ENCODE assay signal across 10 mouse cellular contexts in genomic region chr12:80319062-80319461, GRCm38 (mm10). TPM values are rescaled to one million over a fixed set of nuclear protein-coding genes. Genes with fewer than 3 reads are reported as not detected.
A peak's percentile ranks its signal among the peaks of the same experiment; 100 is the strongest.
DNase-seq lines count a peak whose midpoint lies in the region; ATAC-seq lines count a peak whose summit lies in the region.
"Had no signal": no experiment of that assay in that cellular context is flagged by ENCODE, and none has a peak within 500 bp of the region (broad histone marks: within the 10 kb centered on the region; RNA-seq: fewer than 3 reads in every experiment).

No protein-coding gene starts in this region.

- no peak overlapping the region for H3K4me2 ChIP-seq in heart, embryonic 14.5 days (ENCODE audit: low read length)
- H3K4me2 ChIP-seq in limb, embryonic 13.5 days (replicated peaks) = no peak overlapping the region
- H3K4me2 ChIP-seq: liver, embryonic 13.5 days had no signal

- peaks cover 4% of the 10 kb centered on the region for H3K36me3 ChIP-seq in megakaryocyte, embryonic 14.5 days (replicated peaks; ENCODE audit: low read length)
- no peaks in the 10 kb centered on the region for H3K36me3 ChIP-seq in heart, embryonic 14.5 days (ENCODE audit: control insufficient read depth, insufficient read depth, low read length)
- no peaks in the 10 kb centered on the region for H3K36me3 ChIP-seq in limb, embryonic 13.5 days
- H3K36me3 ChIP-seq: liver, embryonic 13.5 days had no signal

- no peak overlapping the region for H3K9ac ChIP-seq in heart, embryonic 14.5 days (ENCODE audit: low read length)
- no peak overlapping the region for H3K9ac ChIP-seq in limb, embryonic 13.5 days
- H3K9ac ChIP-seq: liver, embryonic 13.5 days had no signal

- H3K27ac ChIP-seq in heart, embryonic 14.5 days (replicated peaks in 1 of 2; ENCODE audit: control insufficient read depth in 1 of 2, insufficient read depth in 1 of 2, low read depth in 2 of 2, low read length in 2 of 2) = 0 out of 4 replicates have a peak overlapping the region, but pooled peaks of 1 of the 2 experiments have one; percentile 25
- peak overlapping the region; percentile 52; the same call in 1 of the 2 replicates for H3K27ac ChIP-seq in limb, embryonic 13.5 days
- H3K27ac ChIP-seq: liver, embryonic 13.5 days had no signal

- WGBS in heart, embryonic 14.5 days = 45% methylated on average over 2 of the region's 2 CpGs
- WGBS in limb, embryonic 13.5 days = 79% methylated on average over 2 of the region's 2 CpGs

- peak overlapping the region; percentile 23 for H3K4me3 ChIP-seq in megakaryocyte, embryonic 14.5 days (replicated peaks)
- no peak overlapping the region for H3K4me3 ChIP-seq in heart, embryonic 14.5 days (ENCODE audit: control insufficient read depth in 1 of 2, insufficient read depth in 1 of 2, low read depth in 1 of 2, low read length in 2 of 2)
- H3K4me3 ChIP-seq in limb, embryonic 13.5 days = no peak overlapping the region
- H3K4me3 ChIP-seq: liver, embryonic 13.5 days had no signal

- DNase-seq in left cerebral cortex, adult 11 months (ENCODE audit: low spot score) = no peak
- no peak for DNase-seq in adrenal gland, adult 8-10 months
- DNase-seq in thymus, postnatal 0 days (ENCODE audit: low spot score) = no peak
- DNase-seq: liver, embryonic 13.5 days; thymus, adult 18-20 months had no signal

- H3K27me3 ChIP-seq in megakaryocyte, embryonic 14.5 days (replicated peaks) = peaks cover 2% of the 10 kb centered on the region
- H3K27me3 ChIP-seq in heart, embryonic 14.5 days (ENCODE audit: control insufficient read depth, insufficient read depth, low read length) = no peaks in the 10 kb centered on the region
- H3K27me3 ChIP-seq in limb, embryonic 13.5 days = no peaks in the 10 kb centered on the region
- H3K27me3 ChIP-seq: liver, embryonic 13.5 days had no signal

- ATAC-seq in megakaryocyte, adult 5-6 weeks (ENCODE audit: poor library complexity, severe bottlenecking) = no peak
- peak; percentile 78; the same call in 1 of the 2 replicates for ATAC-seq in heart, embryonic 14.5 days (ENCODE audit: insufficient number of reproducible peaks, insufficient read depth, low FRiP score, low read depth)
- ATAC-seq in limb, embryonic 13.5 days (ENCODE audit: low FRiP score, low read depth) = no peak
- ATAC-seq in monocyte, adult 5-6 weeks (replicated peaks; ENCODE audit: insufficient number of reproducible peaks, low FRiP score, low TSS enrichment, poor library complexity, severe bottlenecking) = no peak

- H3K9me3 ChIP-seq in megakaryocyte, embryonic 14.5 days = peaks cover 12% of the 10 kb centered on the region; the same call in 1 of the 2 replicates
- no peaks in the 10 kb centered on the region for H3K9me3 ChIP-seq in heart, embryonic 14.5 days (ENCODE audit: control insufficient read depth, low read length)
- no peaks in the 10 kb centered on the region for H3K9me3 ChIP-seq in limb, embryonic 13.5 days
- H3K9me3 ChIP-seq: liver, embryonic 13.5 days had no signal

- H3K4me1 ChIP-seq in megakaryocyte, embryonic 14.5 days = peaks cover 44% of the 10 kb centered on the region
- peaks cover 3 to 13% of the 10 kb centered on the region in 2 experiments; a peak in 3 of 4 replicates for H3K4me1 ChIP-seq in heart, embryonic 14.5 days (ENCODE audit: control insufficient read depth in 2 of 2, insufficient read depth in 2 of 2, low read length in 2 of 2)
- peaks cover 10% of the 10 kb centered on the region; the same call in 1 of the 2 replicates for H3K4me1 ChIP-seq in limb, embryonic 13.5 days

RNA-seq across cellular contexts. Expression of gene Actn1, which starts 58.9 kb away (rescaled TPM):
- polyA plus RNA-seq in megakaryocyte, embryonic 14.5 days (2012; ENCODE audit: insufficient read depth, low replicate concordance) = 408 and 519 TPM in 2 replicates
- 31.2 and 38.6 TPM in 2 replicates for total RNA-seq in megakaryocyte, adult 5-6 weeks (2015)
- 30.9 and 52.5 TPM in 2 replicates for total RNA-seq in megakaryocyte, adult 5-6 weeks (2017)
- 38.7 and 42.7 TPM in 2 replicates for polyA plus RNA-seq in heart, embryonic 14.5 days (2014; fragmentation: Nextera tagmentation; extraction: Ambion mirVana)
- polyA plus RNA-seq in limb, embryonic 13.5 days (2015; fragmentation: Nextera tagmentation; extraction: Ambion mirVana) = 31.7 and 35.2 TPM in 2 replicates
- total RNA-seq in adrenal gland, adult 8-10 months (2022) = 10 to 100 TPM; 35.5 to 51.7 (median 44.4) TPM
- 36.9 and 41.0 TPM in 2 replicates for polyA plus RNA-seq in thymus, postnatal 0 days (2015; fragmentation: Nextera tagmentation; extraction: Ambion mirVana)
- total RNA-seq in monocyte, adult 5-6 weeks (2017) = 4.9 to 18.8 TPM (median 7.8 TPM) in 3 replicates
